Comparison of ENCODE assay signal across 8 mouse cellular contexts in the genomic region with DNA sequence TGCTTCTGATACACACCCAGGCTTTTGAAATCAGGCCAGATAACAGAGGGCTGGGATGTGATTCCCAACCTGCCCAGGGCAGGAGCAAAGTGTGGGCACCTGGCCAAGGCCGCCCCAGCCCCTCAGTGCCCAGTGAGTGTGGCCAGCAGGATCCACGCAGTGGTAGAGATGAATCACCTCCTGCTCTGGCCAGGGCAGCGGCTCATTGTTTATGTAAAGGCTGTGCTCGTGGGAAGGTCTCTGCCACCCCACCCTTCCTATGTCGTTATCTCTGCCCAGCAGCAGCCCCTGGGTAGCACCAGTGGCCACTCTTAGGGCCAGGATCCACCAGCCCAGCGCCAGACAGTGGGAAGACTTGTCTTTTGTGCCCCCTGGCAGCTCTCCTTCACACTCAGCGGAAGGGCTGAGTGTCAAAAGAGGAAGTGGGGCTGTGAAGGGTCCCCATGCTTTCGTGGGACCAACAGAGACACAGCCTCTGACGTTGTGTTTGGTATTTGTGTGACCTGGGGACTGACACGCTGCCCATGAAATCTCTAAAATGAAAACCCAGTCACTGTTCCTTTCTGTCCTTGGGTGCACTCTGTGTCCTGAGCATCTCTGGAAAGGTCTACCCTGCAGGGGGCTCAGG. TPM values are rescaled to one million over a fixed set of nuclear protein-coding genes. Genes with fewer than 3 reads are reported as not detected.
DNase-seq lines count a peak whose midpoint lies in the region; ATAC-seq and TF ChIP-seq lines count a peak whose summit lies in the region.

No protein-coding gene starts in this region.

- no peak for TF ChIP-seq CTCF in liver, embryonic 14.5 days (IDR thresholded peaks at IDR 0.05; ENCODE audit: low read depth)
- no peak for TF ChIP-seq CTCF in stomach, postnatal 0 days (IDR thresholded peaks at IDR 0.05; ENCODE audit: low read depth)
- TF ChIP-seq CTCF in midbrain, postnatal 0 days (IDR thresholded peaks at IDR 0.05) = no peak

- ATAC-seq in liver, embryonic 14.5 days (ENCODE audit: insufficient read depth) = peak; percentile 57; the same call in 1 of the 2 replicates
- ATAC-seq in stomach, postnatal 0 days (ENCODE audit: low FRiP score, low TSS enrichment) = peak; percentile 78
- no peak for ATAC-seq in midbrain, postnatal 0 days (ENCODE audit: low FRiP score)
- ATAC-seq in forebrain, embryonic 14.5 days = no peak

- H3K27me3 ChIP-seq in liver, embryonic 14.5 days (ENCODE audit: control insufficient read depth, insufficient read depth, low read length) = no peaks in the 10 kb centered on the region
- H3K27me3 ChIP-seq in stomach, postnatal 0 days (ENCODE audit: control insufficient read depth, insufficient read depth, low read length) = no peaks in the 10 kb centered on the region
- H3K27me3 ChIP-seq in midbrain, postnatal 0 days (ENCODE audit: insufficient read depth, low read length) = no peaks in the 10 kb centered on the region
- no peaks in the 10 kb centered on the region for H3K27me3 ChIP-seq in forebrain, embryonic 14.5 days (replicated peaks; ENCODE audit: control insufficient read depth, insufficient read depth, low read length)

- DNase-seq in spleen, postnatal 36 days (ENCODE audit: low spot score in 2 of 2) = peak; percentile 12 to 25
- no peak for DNase-seq in spleen, adult 12 weeks (ENCODE audit: low spot score)
- DNase-seq in fibroblast of lung, adult 2 months (ENCODE audit: low read depth) = peak; percentile 61
- DNase-seq in liver, embryonic 14.5 days (ENCODE audit: low read depth in 3 of 3, low spot score in 3 of 3) = no peak
- peak; percentile 84 for DNase-seq in stomach, postnatal 0 days (ENCODE audit: low spot score)
- no peak for DNase-seq in midbrain, postnatal 0 days (ENCODE audit: low spot score)
- no peak for DNase-seq in forebrain, embryonic 14.5 days (ENCODE audit: low spot score)
- DNase-seq in right cerebral cortex, postnatal 14 days = no peak

- H3K9ac ChIP-seq in liver, embryonic 14.5 days (replicated peaks) = no peak overlapping the region
- H3K9ac ChIP-seq in stomach, postnatal 0 days (ENCODE audit: low read length) = no peak overlapping the region
- no peak overlapping the region for H3K9ac ChIP-seq in midbrain, postnatal 0 days (replicated peaks; ENCODE audit: low read length, poor library complexity, severe bottlenecking)
- H3K9ac ChIP-seq in forebrain, embryonic 14.5 days (ENCODE audit: low read length) = no peak overlapping the region

- WGBS in liver, embryonic 14.5 days (ENCODE audit: insufficient replicate concordance) = 20% methylated on average over 10 of the region's 10 CpGs
- 56% methylated on average over 10 of the region's 10 CpGs for WGBS in stomach, postnatal 0 days
- WGBS in midbrain, postnatal 0 days = 87% methylated on average over 10 of the region's 10 CpGs
- 90% methylated on average over 10 of the region's 10 CpGs for WGBS in forebrain, embryonic 14.5 days

- TF ChIP-seq EP300 in liver, embryonic 14.5 days (IDR thresholded peaks at IDR 0.05; ENCODE audit: low read depth) = no peak
- TF ChIP-seq EP300 in stomach, postnatal 0 days (optimal IDR thresholded peaks at IDR 0.05) = no peak

- no peak overlapping the region for H3K4me3 ChIP-seq in liver, embryonic 14.5 days (ENCODE audit: insufficient read depth in 1 of 2, low read depth in 2 of 2, low read length in 2 of 2)
- no peak overlapping the region for H3K4me3 ChIP-seq in stomach, postnatal 0 days (ENCODE audit: low read depth, low read length)
- no peak overlapping the region for H3K4me3 ChIP-seq in midbrain, postnatal 0 days (ENCODE audit: low read depth, low read length)
- no peak overlapping the region for H3K4me3 ChIP-seq in forebrain, embryonic 14.5 days (ENCODE audit: low read depth, low read length)

- H3K36me3 ChIP-seq in liver, embryonic 14.5 days (replicated peaks; ENCODE audit: control insufficient read depth, insufficient read depth, low read depth) = peaks cover 22% of the 10 kb centered on the region
- peaks cover 29% of the 10 kb centered on the region for H3K36me3 ChIP-seq in stomach, postnatal 0 days (ENCODE audit: control insufficient read depth, insufficient read depth, low read length)
- H3K36me3 ChIP-seq in midbrain, postnatal 0 days (ENCODE audit: insufficient read depth, low read length) = peaks cover 53% of the 10 kb centered on the region
- H3K36me3 ChIP-seq in forebrain, embryonic 14.5 days (ENCODE audit: control insufficient read depth, insufficient read depth, low read length) = peaks cover 69% of the 10 kb centered on the region

- peaks cover 6 to 11% of the 10 kb centered on the region in 2 experiments for H3K4me1 ChIP-seq in liver, embryonic 14.5 days (replicated peaks; ENCODE audit: control insufficient read depth in 2 of 2, insufficient read depth in 2 of 2, low read length in 1 of 2)
- H3K4me1 ChIP-seq in stomach, postnatal 0 days (replicated peaks; ENCODE audit: control insufficient read depth, insufficient read depth) = 0 out of 2 replicates have a peak, but pooled peaks cover 2% of the 10 kb centered on the region
- no peaks in the 10 kb centered on the region for H3K4me1 ChIP-seq in midbrain, postnatal 0 days (ENCODE audit: insufficient read depth, low read length)
- H3K4me1 ChIP-seq in forebrain, embryonic 14.5 days (ENCODE audit: control insufficient read depth, insufficient read depth, low read length) = no peaks in the 10 kb centered on the region

- no peaks in the 10 kb centered on the region for H3K9me3 ChIP-seq in liver, embryonic 14.5 days (ENCODE audit: control insufficient read depth, low read length)
- no peaks in the 10 kb centered on the region for H3K9me3 ChIP-seq in stomach, postnatal 0 days (ENCODE audit: control insufficient read depth, low read length)
- H3K9me3 ChIP-seq in midbrain, postnatal 0 days (ENCODE audit: low read length) = no peaks in the 10 kb centered on the region
- no peaks in the 10 kb centered on the region for H3K9me3 ChIP-seq in forebrain, embryonic 14.5 days (replicated peaks; ENCODE audit: control insufficient read depth, low read length)

- no peak overlapping the region for H3K27ac ChIP-seq in liver, embryonic 14.5 days
- H3K27ac ChIP-seq in stomach, postnatal 0 days (replicated peaks) = peak overlapping the region; percentile 49; the same call in 1 of the 2 replicates
- H3K27ac ChIP-seq in midbrain, postnatal 0 days (ENCODE audit: low read depth, low read length) = no peak overlapping the region
- no peak overlapping the region for H3K27ac ChIP-seq in forebrain, embryonic 14.5 days (ENCODE audit: low read depth, low read length)

- H3K4me2 ChIP-seq in liver, embryonic 14.5 days (ENCODE audit: low read depth) = no peak overlapping the region
- H3K4me2 ChIP-seq in stomach, postnatal 0 days (replicated peaks; ENCODE audit: low read depth) = no peak overlapping the region
- H3K4me2 ChIP-seq in midbrain, postnatal 0 days (ENCODE audit: low read depth, low read length, poor library complexity, severe bottlenecking) = no peak overlapping the region
- no peak overlapping the region for H3K4me2 ChIP-seq in forebrain, embryonic 14.5 days (ENCODE audit: low read length)

RNA-seq across cellular contexts. Expression of a gene that starts 9.4 kb away (rescaled TPM):
- polyA plus RNA-seq in liver, embryonic 14.5 days (2012; rRNA removed) = 0.10 and 0.11 TPM in 2 replicates
- 0.16 and 0.17 TPM in 2 replicates for polyA plus RNA-seq in liver, embryonic 14.5 days (2014; fragmentation: Nextera tagmentation; extraction: Ambion mirVana)
- polyA plus RNA-seq in stomach, postnatal 0 days (2015; fragmentation: Nextera tagmentation; extraction: Ambion mirVana) = 12.7 and 14.6 TPM in 2 replicates
- 2.2 and 3.0 TPM in 2 replicates for total RNA-seq in midbrain, postnatal 0 days (2014; rRNA removed)
- 1.0 and 1.2 TPM in 2 replicates for polyA plus RNA-seq in midbrain, postnatal 0 days (2015; fragmentation: Nextera tagmentation; extraction: Ambion mirVana)
- polyA plus RNA-seq in forebrain, embryonic 14.5 days (2014; fragmentation: Nextera tagmentation; extraction: Ambion mirVana) = 0.48 and 0.62 TPM in 2 replicates

RNA-seq across cellular contexts. Expression of a gene that starts 31.8 kb away (rescaled TPM):
- polyA plus RNA-seq in liver, embryonic 14.5 days (2012; rRNA removed) = 6.7 and 7.3 TPM in 2 replicates
- 6.1 and 6.5 TPM in 2 replicates for polyA plus RNA-seq in liver, embryonic 14.5 days (2014; fragmentation: Nextera tagmentation; extraction: Ambion mirVana)
- 7.2 and 8.1 TPM in 2 replicates for polyA plus RNA-seq in stomach, postnatal 0 days (2015; fragmentation: Nextera tagmentation; extraction: Ambion mirVana)
- total RNA-seq in midbrain, postnatal 0 days (2014; rRNA removed) = 18.9 and 20.4 TPM in 2 replicates
- 8.0 and 10.5 TPM in 2 replicates for polyA plus RNA-seq in midbrain, postnatal 0 days (2015; fragmentation: Nextera tagmentation; extraction: Ambion mirVana)
- polyA plus RNA-seq in forebrain, embryonic 14.5 days (2014; fragmentation: Nextera tagmentation; extraction: Ambion mirVana) = 16.5 and 20.4 TPM in 2 replicates

RNA-seq across cellular contexts. Expression of a gene that starts 32.0 kb away (rescaled TPM):
- polyA plus RNA-seq in liver, embryonic 14.5 days (2012; rRNA removed) = 8.7 and 22.6 TPM in 2 replicates
- 20.0 and 21.2 TPM in 2 replicates for polyA plus RNA-seq in liver, embryonic 14.5 days (2014; fragmentation: Nextera tagmentation; extraction: Ambion mirVana)
- 23.6 and 27.0 TPM in 2 replicates for polyA plus RNA-seq in stomach, postnatal 0 days (2015; fragmentation: Nextera tagmentation; extraction: Ambion mirVana)
- 44.3 and 46.4 TPM in 2 replicates for total RNA-seq in midbrain, postnatal 0 days (2014; rRNA removed)
- 43.3 and 54.3 TPM in 2 replicates for polyA plus RNA-seq in midbrain, postnatal 0 days (2015; fragmentation: Nextera tagmentation; extraction: Ambion mirVana)
- 55.8 and 56.5 TPM in 2 replicates for polyA plus RNA-seq in forebrain, embryonic 14.5 days (2014; fragmentation: Nextera tagmentation; extraction: Ambion mirVana)

RNA-seq across cellular contexts. Expression of a gene that starts 47.4 kb away (rescaled TPM):
- 55.9 and 59.1 TPM in 2 replicates for polyA plus RNA-seq in liver, embryonic 14.5 days (2012; rRNA removed)
- polyA plus RNA-seq in liver, embryonic 14.5 days (2014; fragmentation: Nextera tagmentation; extraction: Ambion mirVana) = 102 and 113 TPM in 2 replicates
- polyA plus RNA-seq in stomach, postnatal 0 days (2015; fragmentation: Nextera tagmentation; extraction: Ambion mirVana) = 119 and 126 TPM in 2 replicates
- 36.3 and 44.0 TPM in 2 replicates for total RNA-seq in midbrain, postnatal 0 days (2014; rRNA removed)
- polyA plus RNA-seq in midbrain, postnatal 0 days (2015; fragmentation: Nextera tagmentation; extraction: Ambion mirVana) = 47.7 and 49.5 TPM in 2 replicates
- polyA plus RNA-seq in forebrain, embryonic 14.5 days (2014; fragmentation: Nextera tagmentation; extraction: Ambion mirVana) = 53.9 and 59.5 TPM in 2 replicates

RNA-seq across cellular contexts. Expression of a gene that starts 53.3 kb away (rescaled TPM):
- polyA plus RNA-seq in liver, embryonic 14.5 days (2012; rRNA removed) = 1.5 and 1.8 TPM in 2 replicates
- 2.0 and 2.2 TPM in 2 replicates for polyA plus RNA-seq in liver, embryonic 14.5 days (2014; fragmentation: Nextera tagmentation; extraction: Ambion mirVana)
- 184 and 185 TPM in 2 replicates for polyA plus RNA-seq in stomach, postnatal 0 days (2015; fragmentation: Nextera tagmentation; extraction: Ambion mirVana)
- total RNA-seq in midbrain, postnatal 0 days (2014; rRNA removed) = not detected in 2 replicates
- polyA plus RNA-seq in midbrain, postnatal 0 days (2015; fragmentation: Nextera tagmentation; extraction: Ambion mirVana) = 0.26 TPM in 1 of 2 replicates, not detected in the other
- 0.18 and 0.22 TPM in 2 replicates for polyA plus RNA-seq in forebrain, embryonic 14.5 days (2014; fragmentation: Nextera tagmentation; extraction: Ambion mirVana)

Comparison
In these comparisons a context has a peak if more than half of its experiments do, and no peak if none do; other contexts are left out.
1. DNase-seq: peak in spleen, postnatal 36 days (2 of 2), fibroblast of lung, adult 2 months (single experiment) and stomach, postnatal 0 days (single experiment); none in spleen, adult 12 weeks (single experiment), liver, embryonic 14.5 days (0 of 3), midbrain, postnatal 0 days (single experiment), forebrain, embryonic 14.5 days (single experiment) and right cerebral cortex, postnatal 14 days (single experiment).
2. ATAC-seq: peak in liver, embryonic 14.5 days (single experiment) and stomach, postnatal 0 days (single experiment); none in midbrain, postnatal 0 days (single experiment) and forebrain, embryonic 14.5 days (single experiment).